Mouse (Mus musculus) midbrain, embryonic 16.5 days (tissue): Measurements from ENCODE around the gene Ermap. TPM values are rescaled to one million over a fixed set of nuclear protein-coding genes. Genes with fewer than 3 reads are reported as not detected.

Source experiments
- ATAC-seq: fragments of 200-750 bp; cut with Nextera tagmentation; 2 replicates; pipeline ENCODE4 v1.8.0; 2017; ENCODE audit warnings: moderate TSS enrichment
- H3K27ac ChIP-seq: fragments of 300-500 bp; sonication (generic); 2 replicates; pipeline ENCODE4 v1.5.1; 2014; ENCODE audit warnings: mild to moderate bottlenecking, low read length, mixed read lengths
- H3K27me3 ChIP-seq: fragments of 300-500 bp; sonication (generic); 2 replicates; pipeline ENCODE4 v1.6.1; 2014; ENCODE audit warnings: low read depth, low read length, mixed read lengths; ENCODE audit not compliant: control insufficient read depth, insufficient read depth
- H3K36me3 ChIP-seq: fragments of 300-500 bp; sonication (generic); 2 replicates; pipeline ENCODE4 v1.6.1; 2014; ENCODE audit warnings: mild to moderate bottlenecking, low read length, moderate library complexity, mixed read lengths; ENCODE audit not compliant: control insufficient read depth, insufficient read depth
- H3K4me1 ChIP-seq: fragments of 300-500 bp; sonication (generic); 2 replicates; pipeline ENCODE4 v1.6.1; 2014; ENCODE audit warnings: mild to moderate bottlenecking, low read length, mixed read lengths; ENCODE audit not compliant: control insufficient read depth, insufficient read depth
- H3K4me2 ChIP-seq: fragments of 300-500 bp; sonication (generic); 2 replicates; pipeline ENCODE4 v1.6.1; 2014; ENCODE audit warnings: mild to moderate bottlenecking, low read length, mixed read lengths
- H3K4me3 ChIP-seq: fragments of 300-500 bp; sonication (generic); 2 replicates; pipeline ENCODE4 v1.5.1; 2014; ENCODE audit warnings: low read depth, mild to moderate bottlenecking, low read length, moderate library complexity, mixed read lengths
- H3K9ac ChIP-seq: fragments of 300-500 bp; sonication (generic); 2 replicates; pipeline ENCODE4 v1.6.1; 2014; ENCODE audit warnings: low read depth, low read length, mixed read lengths
- H3K9me3 ChIP-seq: fragments of 300-500 bp; sonication (generic); replicated peaks from 2 replicates; pipeline ENCODE4 v1.6.1; 2014; ENCODE audit warnings: mild to moderate bottlenecking, low read length, mixed read lengths; ENCODE audit not compliant: control insufficient read depth, poor library complexity, severe bottlenecking
- WGBS: fragments of 180-500 bp; shearing (Covaris S2); extraction: QIAGEN DNeasy Blood & Tissue Kit; methylation state at CpG from one replicate; pipeline ENCODE4 v1.1.7; 2014; 5-methylcytosine and 5-hydroxymethylcytosine counted together
- polyA plus RNA-seq: library from polyadenylated mRNA; unstranded; fragments of >200 nt; fragmentation: Nextera tagmentation; extraction: Ambion mirVana; gene quantifications from 2 replicates; pipeline ENCODE4 v1.2.1, GENCODE M21; 2015

The Ermap gene
- polyA plus RNA-seq, 1 experiment from 2014 or later, result 0.14 TPM

- Histone ChIP-seq H3K4me2 (no peak overlapping the region), H3K4me1 (peaks cover 8% of the 10 kb centered on the region), H3K27me3 (no peaks in the 10 kb centered on the region), H3K36me3 (no peaks in the 10 kb centered on the region), H3K9ac (no peak overlapping the region), H3K9me3 (no peaks in the 10 kb centered on the region), H3K4me3 (no peak overlapping the region), H3K27ac (no peak overlapping the region)
- 81% methylated on average over 5 of the region's 5 CpGs for WGBS
- no peak for ATAC-seq
Observed at GRCm38 (mm10) chr4:119177702-119178101, 12.1 kb downstream of the Ermap start.

- Histone ChIP-seq H3K36me3 (peaks cover 10% of the 10 kb centered on the region), H3K9ac (peak within 1 kb of the TSS; percentile 80), H3K27ac (peak within 1 kb of the TSS; percentile 71), H3K27me3 (no peaks in the 10 kb centered on the region), H3K4me1 (peaks cover 16% of the 10 kb centered on the region), H3K9me3 (no peaks in the 10 kb centered on the region), H3K4me3 (peak within 1 kb of the TSS; percentile 75), H3K4me2 (peak within 1 kb of the TSS; percentile 87)
- WGBS, result under 1% methylated on average over 38 of the region's 40 CpGs
- peak; percentile 100 for ATAC-seq
Observed at GRCm38 (mm10) chr4:119173851-119174453, 15.9 kb downstream of the Ermap start, which contains the start of gene Zfp691. Zfp691 (minus strand) TSS chr4:119174195.

GRCm38 (mm10) chr4:119172919-119173650 is 16.7 kb downstream of the Ermap start:
- Histone ChIP-seq H3K9ac (peak overlapping the region; percentile 80), H3K4me3 (peak overlapping the region; percentile 75), H3K36me3 (peaks cover 12% of the 10 kb centered on the region), H3K27ac (no peak overlapping the region; the same call in 1 of the 2 replicates), H3K27me3 (no peaks in the 10 kb centered on the region), H3K9me3 (no peaks in the 10 kb centered on the region), H3K4me1 (peaks cover 16% of the 10 kb centered on the region), H3K4me2 (peak overlapping the region; percentile 87)
- 38% methylated on average over 18 of the region's 18 CpGs for WGBS
- ATAC-seq, result no peak

GRCm38 (mm10) chr4:119167663-119168062 is 22.1 kb downstream of the Ermap start:
- no peak overlapping the region for H3K4me2 ChIP-seq
- H3K27ac ChIP-seq, result no peak overlapping the region
- 0 out of 2 replicates have a peak, but pooled peaks have one; percentile 44 for ATAC-seq
- no peaks in the 10 kb centered on the region for H3K9me3 ChIP-seq
- H3K27me3 ChIP-seq, result no peaks in the 10 kb centered on the region
- H3K36me3 ChIP-seq, result peaks cover 12% of the 10 kb centered on the region
- WGBS, result 2% methylated on average over 4 of the region's 4 CpGs
- H3K9ac ChIP-seq, result no peak overlapping the region
- peaks cover 8% of the 10 kb centered on the region for H3K4me1 ChIP-seq
- H3K4me3 ChIP-seq, result no peak overlapping the region

- no peak for ATAC-seq
- WGBS, result 92% methylated on average over 4 of the region's 4 CpGs
Observed at GRCm38 (mm10) chr4:119167068-119167467, 22.7 kb downstream of the Ermap start.

GRCm38 (mm10) chr4:119165916-119166315 is 23.9 kb downstream of the Ermap start:
- WGBS, result 78% methylated on average over 7 of the region's 7 CpGs
- Histone ChIP-seq H3K4me2 (no peak overlapping the region), H3K9ac (no peak overlapping the region), H3K4me3 (no peak overlapping the region), H3K9me3 (no peaks in the 10 kb centered on the region), H3K27me3 (no peaks in the 10 kb centered on the region), H3K36me3 (peaks cover 12% of the 10 kb centered on the region), H3K4me1 (no peaks in the 10 kb centered on the region), H3K27ac (no peak overlapping the region)
- no peak for ATAC-seq

More at GRCm38 (mm10) chr4:119167068-119167467, 22.7 kb downstream of the Ermap start:
- Histone ChIP-seq H3K4me3 (no peak overlapping the region), H3K9ac (no peak overlapping the region), H3K36me3 (peaks cover 12% of the 10 kb centered on the region), H3K4me2 (no peak overlapping the region), H3K27ac (no peak overlapping the region), H3K9me3 (no peaks in the 10 kb centered on the region), H3K4me1 (peaks cover 5% of the 10 kb centered on the region; the same call in 1 of the 2 replicates), H3K27me3 (no peaks in the 10 kb centered on the region)

- ATAC-seq, result no peak
- Histone ChIP-seq H3K9ac (no peak overlapping the region), H3K4me1 (no peaks in the 10 kb centered on the region), H3K4me3 (no peak overlapping the region), H3K4me2 (no peak overlapping the region), H3K9me3 (no peaks in the 10 kb centered on the region), H3K27me3 (no peaks in the 10 kb centered on the region), H3K27ac (no peak overlapping the region), H3K36me3 (no peaks in the 10 kb centered on the region)
- 64% methylated on average over 4 of the region's 4 CpGs for WGBS
Observed at GRCm38 (mm10) chr4:119162990-119163389, 26.8 kb downstream of the Ermap start.

GRCm38 (mm10) chr4:119161358-119161757 is 28.5 kb downstream of the Ermap start:
- no peak for ATAC-seq
- Histone ChIP-seq H3K9me3 (no peaks in the 10 kb centered on the region), H3K4me1 (no peaks in the 10 kb centered on the region), H3K27me3 (no peaks in the 10 kb centered on the region), H3K9ac (no peak overlapping the region), H3K4me2 (no peak overlapping the region), H3K27ac (no peak overlapping the region), H3K36me3 (no peaks in the 10 kb centered on the region), H3K4me3 (no peak overlapping the region)
- WGBS, result 73% methylated on average over 3 of the region's 3 CpGs

- Histone ChIP-seq H3K36me3 (no peaks in the 10 kb centered on the region), H3K4me1 (no peaks in the 10 kb centered on the region), H3K9ac (no peak overlapping the region), H3K4me2 (no peak overlapping the region), H3K9me3 (no peaks in the 10 kb centered on the region), H3K4me3 (no peak overlapping the region), H3K27me3 (no peaks in the 10 kb centered on the region), H3K27ac (no peak overlapping the region)
- 87% methylated on average over 5 of the region's 5 CpGs for WGBS
- no peak for ATAC-seq
Observed at GRCm38 (mm10) chr4:119157891-119158290, 31.9 kb downstream of the Ermap start.
